Mouse (Mus musculus): ENCODE results near the gene Ficd.

The Ficd gene

DNA sequence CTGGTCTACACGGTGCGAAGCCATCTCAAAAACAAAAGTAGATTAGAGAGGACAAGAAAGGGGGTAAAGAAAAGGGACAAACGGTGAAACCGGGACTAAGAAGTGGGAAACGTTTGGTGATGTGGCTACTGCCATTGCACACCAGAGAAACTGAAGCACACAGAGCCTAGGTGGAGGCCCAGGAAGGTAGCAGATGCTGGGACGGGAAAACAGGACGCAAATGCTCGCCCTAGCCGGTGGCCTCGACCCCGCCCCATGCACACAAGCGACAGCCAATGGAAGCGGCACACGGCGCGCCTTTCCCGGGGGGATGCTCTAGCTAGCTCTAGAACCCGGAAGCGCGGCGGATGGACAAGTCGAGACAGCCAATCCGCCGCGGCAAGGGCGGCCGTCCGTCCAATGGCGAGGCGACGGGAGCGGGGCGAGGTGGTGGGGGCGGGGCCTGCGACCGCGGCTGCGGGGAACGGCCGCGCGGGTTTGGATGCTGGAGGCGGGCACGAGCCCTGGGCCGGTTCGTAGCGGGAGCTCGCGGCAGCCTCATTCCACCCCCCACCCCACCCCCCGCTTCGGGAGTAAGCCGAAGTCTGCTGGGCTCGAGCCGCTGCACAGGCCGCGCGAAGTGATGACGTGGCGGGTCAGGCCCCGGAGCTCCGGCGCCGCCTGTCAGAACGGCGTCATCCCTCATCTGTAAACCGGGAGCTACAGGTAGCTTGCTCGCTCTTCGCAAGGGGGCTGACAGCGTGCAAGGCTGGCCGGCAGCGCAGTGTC, at the start of gene Ficd:
Ficd (plus strand) TSS at position 459 of the 768 bp plus-strand sequence.
- peak; percentile 99 for DNase-seq (ENCODE audit: inconsistent ontology term)

DNA sequence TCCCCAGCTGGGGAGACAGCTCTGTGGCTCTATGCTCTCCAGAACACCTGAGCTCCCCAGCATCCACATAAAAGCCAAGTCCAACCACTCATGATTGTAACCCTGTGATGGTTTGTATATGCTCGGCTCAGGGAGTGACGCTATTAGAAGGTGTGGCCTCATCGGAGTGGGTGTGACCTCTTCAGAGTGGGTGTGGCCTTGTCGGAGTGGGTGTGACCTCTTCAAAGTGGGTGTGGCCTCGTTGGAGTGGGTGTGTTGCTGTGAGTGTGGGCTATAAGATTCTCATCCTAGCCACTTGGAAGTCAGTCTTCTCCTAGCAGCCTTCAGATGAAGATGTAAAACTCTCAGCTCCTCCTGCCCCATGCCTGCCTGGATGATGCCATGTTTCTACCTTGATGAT, 48.1 kb upstream of the Ficd start:
- DNase-seq (ENCODE audit: inconsistent ontology term), result no peak

DNA sequence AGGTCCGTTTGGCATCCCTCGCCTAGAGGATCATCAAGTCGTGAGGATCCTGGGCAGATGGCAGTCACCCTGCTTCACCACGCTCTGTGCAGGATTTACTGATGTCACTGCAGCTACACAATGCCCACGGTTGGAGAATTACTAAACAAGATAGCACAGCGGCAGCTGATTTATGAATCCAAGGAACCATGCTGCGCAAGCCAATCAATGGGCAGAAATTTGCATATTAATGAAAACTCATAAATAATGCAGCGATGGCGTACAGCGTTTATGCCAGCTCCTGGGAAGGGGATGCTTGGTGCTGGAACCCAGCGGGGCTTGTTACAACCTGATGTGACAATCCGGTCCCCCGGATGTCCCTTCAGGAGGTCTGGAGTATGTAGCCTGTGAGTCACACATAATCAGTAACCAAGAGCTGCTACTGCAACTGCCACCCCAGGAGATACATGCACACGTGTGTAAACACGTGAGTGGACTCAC, 45.5 kb upstream of the Ficd start:
- DNase-seq (ENCODE audit: inconsistent ontology term), result no peak

DNA sequence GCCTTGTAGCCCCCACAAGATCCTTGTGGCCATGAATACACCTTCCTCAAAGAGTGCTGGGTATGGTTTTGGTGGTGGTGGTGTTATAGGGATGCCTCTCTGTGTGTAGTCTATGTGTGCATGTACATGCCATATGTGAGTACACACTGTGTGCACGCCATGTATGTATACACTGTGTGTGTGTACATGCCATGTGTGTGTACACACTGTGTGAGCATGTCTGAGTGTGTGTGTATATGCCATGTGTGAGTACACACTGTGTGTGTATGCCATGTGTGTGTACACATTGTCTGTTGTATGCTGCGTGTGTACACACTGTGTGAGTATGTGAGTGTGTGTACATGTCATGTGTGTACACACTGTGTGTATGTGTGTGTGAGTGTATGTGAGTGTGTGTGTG, 44.7 kb upstream of the Ficd start:
- DNase-seq (ENCODE audit: inconsistent ontology term), result no peak

DNA sequence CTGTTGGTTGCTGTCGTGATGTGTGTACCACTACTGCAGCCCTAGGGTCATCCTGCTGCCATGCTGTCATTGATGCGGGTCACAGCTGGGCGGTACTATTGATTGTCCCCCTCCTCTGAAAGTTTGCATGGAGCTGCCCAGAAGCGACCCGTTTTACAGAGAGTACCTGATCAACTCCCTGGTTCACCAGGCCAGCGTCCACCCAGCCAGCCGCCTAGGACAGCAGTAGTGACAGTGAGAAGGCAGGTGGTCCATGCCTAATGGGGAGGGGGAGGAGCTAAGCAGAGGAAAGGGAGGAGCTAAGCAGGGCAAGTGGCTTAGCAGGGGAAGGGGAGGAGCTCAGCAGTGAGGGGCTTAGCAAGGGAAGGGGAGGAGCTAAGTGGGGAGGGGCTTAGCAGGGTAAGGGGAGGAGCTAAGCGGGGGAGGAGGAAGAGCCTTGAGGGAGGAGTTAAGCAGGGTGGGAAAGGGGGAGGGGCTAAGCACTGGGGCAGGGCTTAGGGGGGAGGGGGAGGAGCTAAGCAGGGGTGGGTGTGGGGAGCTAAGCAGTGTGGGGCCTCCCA, 42.3 kb upstream of the Ficd start:
- no peak for DNase-seq (ENCODE audit: inconsistent ontology term)

DNA sequence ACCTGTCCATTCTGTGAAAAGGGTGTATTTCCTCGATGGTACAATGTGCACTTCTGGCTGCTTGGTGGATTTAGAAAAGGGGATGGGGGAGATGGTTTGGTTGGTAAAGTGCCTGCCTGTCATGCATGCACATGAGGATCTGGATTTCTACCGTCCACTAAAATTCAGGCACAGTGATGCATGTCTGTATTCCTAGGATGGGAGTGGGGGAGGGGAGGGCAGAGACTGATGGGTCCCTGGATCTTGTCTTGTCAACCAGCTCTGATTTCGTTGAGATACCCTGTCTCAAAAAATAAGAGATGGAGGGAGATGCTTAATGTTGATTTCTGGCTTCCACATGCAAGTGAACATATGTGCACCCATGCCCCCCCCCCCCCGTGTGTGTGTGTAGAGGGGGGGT, 41.6 kb upstream of the Ficd start:
- no peak for DNase-seq (ENCODE audit: inconsistent ontology term)

DNA sequence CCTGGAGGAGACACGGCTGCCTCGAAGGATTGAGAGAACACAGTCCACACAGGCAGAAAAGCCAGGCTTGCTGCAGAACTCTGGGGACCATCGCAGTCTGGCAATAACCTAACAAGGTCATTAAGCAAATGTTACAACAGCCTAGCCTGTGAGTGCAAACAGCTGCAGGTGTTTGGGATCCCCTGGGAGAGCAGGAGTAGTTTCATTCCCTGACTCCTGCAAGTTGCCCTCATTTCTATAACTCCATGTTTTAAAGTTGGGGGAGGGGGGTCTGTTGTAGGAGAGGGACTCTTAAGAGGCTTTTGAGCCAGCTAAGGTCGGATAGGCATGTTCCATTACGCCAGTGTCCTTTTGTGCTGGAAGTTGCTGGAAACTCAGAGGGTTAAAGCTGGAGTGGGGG, 41.2 kb upstream of the Ficd start:
- no peak for DNase-seq (ENCODE audit: inconsistent ontology term)

DNA sequence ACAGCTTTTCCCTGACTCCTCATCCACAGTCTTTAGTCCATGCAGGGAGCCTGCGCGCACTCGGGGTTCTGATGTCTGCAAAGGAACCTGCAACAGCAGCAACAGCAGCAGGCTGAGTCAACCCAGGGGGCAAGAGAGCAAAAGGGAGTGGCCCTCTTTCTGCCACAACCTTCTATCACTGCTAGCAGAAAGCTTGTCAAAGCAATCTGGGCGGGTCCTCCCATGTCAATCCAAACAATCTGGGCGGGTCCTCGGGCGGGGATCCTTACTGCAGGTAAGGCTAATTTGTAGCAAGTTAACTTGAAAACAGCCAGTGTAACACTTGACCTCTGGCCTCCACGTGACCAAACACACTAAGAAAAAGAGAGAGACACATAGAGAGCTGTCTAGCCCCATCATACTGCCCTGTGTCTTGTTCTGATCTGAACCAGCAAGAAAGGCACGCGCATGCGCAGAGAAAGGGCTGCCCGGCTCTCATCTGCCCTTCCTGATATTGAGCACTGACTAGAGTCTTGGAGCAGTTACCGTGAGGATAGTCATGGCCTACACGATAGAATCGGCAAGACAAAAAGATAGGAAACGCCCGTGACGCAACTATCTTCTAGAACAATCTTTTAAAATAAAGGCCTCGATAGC, 35.1 kb upstream of the Ficd start:
- DNase-seq (ENCODE audit: inconsistent ontology term), result no peak

DNA sequence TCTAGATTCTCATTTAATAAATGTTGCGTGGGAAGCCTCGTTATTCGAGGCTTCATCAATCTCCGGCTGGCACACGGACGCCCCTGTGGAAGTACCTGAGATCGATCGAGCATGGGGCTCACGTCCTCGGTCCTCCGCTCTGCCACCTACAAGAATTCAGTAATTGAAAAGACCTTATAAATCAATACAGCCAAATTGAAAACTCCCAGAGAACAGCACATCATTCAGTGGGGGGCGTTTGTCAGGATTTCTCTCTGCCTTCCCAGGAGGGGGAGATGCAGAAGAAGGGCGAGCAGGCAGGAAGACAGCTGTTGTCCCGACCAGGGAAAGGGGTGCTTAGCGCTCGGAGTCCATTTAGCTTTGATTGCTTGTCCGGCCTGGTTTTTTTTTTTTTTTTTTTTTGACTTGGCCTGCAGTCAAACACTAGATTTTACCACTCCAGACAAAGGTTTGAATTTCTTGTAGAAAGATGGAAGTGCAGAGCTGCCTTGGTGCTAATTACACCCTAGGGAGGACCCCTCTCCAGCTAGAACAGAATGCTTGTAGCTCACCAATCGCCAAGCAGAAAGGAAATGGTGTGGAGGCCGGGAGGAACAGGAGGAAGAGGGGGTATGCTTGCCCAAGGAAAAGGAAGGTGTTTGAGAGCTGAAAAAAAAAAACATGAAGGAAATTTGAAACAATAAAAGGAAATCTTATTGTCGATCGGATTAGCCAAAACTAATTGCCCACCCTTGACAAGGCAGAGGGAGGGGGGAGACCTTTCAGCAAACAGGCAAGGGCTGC, 31.6 kb upstream of the Ficd start:
- no peak for DNase-seq (ENCODE audit: inconsistent ontology term)

DNA sequence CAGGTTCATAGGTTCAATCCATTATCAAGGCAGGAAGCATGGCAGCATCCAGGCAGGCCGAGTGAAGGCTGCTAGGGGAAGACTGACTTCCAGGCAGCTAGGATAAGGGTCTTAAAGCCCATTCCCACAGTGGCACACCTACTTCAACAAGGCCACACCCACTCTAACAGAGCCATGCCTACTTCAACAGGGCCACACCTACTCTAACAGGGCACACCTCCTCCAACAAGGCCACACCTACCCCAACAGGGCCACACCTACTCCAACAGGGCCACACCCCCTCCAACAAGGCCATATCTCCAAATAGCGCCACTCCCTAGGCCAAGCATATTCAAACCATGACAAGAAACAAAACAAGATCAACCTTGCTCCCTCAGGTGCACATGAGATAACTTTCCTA, 22.7 kb upstream of the Ficd start:
- DNase-seq (ENCODE audit: inconsistent ontology term), result no peak

DNA sequence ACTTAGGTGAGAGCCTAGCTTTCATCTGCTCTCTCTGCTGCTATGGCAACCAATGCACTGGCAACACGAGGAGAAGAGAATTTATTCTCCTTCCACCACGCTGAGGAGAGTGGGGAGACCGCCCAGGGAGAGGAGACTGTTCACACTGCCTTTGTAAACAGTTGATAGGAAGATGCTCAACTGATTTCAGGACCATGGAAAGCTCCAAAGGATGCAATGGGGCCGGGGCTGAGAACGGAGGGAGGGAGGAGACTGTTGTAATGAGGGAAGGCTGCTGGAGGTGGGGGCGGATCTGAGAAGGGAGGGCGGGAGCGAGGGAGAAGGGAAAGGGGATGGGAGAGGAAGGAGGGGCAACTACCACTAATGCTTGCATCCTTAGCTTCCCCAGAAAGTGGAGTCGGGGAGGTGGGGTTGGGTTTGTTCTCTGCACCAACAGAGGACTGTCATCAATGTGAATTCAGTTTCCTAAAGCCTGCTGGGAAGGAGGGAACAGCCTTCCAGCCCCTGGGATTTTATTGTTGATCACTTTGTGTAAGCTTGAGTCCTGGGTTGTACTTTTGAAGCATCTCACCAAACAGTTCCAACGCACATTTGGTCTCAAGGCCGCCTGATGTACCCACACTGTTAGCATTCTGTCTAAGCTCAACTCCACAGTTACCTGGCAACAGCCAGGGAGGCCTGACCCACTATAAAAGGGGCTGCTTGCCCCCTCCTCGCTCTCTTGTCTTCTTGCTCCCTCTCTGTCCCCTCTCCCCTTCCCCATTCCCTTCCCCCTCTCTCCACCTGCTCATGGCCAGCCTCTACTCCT, 18.8 kb upstream of the Ficd start:
- DNase-seq (ENCODE audit: inconsistent ontology term), result peak; percentile 63

DNA sequence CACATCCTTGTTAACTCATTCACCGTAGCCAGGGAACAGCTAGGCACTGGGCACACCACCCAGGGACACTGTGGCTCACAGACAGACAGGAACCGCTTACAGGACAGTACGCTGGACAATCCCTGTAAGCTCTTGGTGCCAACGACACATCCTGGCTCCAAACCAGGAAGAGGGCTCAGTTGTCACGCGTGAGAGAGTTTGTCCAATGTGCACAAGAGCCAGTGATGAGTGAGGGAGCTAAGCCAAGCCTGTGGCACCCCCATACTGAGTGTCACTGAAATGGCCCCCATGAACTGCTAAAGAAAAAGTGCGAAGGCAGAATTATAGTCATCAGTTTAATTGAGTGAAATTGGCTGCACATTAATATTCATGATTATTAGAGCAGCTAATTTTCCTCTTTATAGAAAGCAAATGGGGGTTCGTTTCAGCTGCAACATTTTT, 16.4 kb upstream of the Ficd start:
- peak; percentile 41 for DNase-seq (ENCODE audit: inconsistent ontology term)

DNA sequence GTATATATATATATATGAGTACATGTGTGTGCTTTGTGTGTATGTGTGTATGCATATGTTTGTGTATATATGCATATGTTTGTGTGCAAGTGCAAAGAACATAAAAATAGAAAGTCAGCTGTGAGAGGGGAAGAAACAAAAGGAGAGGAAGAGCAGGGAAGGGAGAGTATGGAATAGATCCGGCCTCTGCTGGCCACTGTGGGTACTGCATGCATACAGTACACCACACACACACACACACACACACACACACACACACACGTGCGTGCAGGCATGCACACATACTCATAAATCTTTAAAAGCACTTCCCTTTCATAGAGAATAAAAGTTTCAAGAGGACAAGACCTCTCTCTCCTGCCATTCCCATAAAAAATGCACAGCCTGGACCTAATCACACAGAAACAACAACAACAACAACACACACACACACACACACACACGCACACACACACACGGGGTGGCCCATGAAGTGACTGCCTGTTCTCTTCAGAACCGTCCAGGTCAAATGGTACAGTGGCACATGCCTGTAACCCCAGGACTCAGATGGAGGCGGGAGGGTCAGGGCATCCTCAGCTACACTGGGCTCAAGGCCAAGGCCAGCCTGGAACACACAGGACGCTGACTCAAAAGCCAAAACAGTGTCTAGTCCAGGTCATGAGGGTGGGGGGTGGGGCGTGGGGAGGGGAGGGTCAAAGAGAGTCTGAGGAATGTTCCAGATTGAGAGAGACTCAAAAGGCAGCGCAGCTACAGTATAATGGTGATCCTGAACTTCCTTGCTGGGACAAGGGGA, 13.2 kb upstream of the Ficd start:
- DNase-seq (ENCODE audit: inconsistent ontology term), result no peak

DNA sequence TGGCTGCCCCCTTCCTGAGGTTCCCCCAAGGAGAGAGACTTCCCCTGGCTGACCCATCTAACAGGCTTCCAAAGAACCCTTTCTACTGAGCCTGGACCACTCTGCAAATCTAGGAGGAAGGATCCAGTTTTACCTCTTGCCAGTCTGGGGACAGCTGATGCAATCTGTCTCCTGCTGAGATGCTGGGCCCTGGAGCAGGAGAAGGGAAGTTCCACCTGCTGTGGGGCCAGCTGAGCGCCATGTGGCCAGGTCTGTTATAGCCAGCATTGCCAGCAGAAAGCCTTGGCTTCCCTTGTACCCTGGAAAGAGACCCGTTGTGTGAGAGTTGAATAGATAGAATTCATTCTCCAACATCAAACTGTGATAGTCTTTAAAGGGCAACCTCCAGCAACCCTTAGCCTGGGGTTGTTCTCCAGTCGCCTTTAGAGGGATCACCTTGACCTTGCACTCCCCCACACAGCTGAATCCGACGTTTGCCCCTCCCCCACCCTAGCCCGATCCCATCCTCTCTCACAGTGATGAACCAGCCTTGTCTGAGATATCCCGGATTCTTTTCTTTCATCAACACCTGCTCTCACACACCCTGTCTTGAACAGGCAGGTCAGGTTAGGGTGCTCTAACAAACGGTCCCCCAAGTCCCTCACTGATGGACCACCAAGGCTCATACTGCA, 11.9 kb upstream of the Ficd start:
- no peak for DNase-seq (ENCODE audit: inconsistent ontology term)

DNA sequence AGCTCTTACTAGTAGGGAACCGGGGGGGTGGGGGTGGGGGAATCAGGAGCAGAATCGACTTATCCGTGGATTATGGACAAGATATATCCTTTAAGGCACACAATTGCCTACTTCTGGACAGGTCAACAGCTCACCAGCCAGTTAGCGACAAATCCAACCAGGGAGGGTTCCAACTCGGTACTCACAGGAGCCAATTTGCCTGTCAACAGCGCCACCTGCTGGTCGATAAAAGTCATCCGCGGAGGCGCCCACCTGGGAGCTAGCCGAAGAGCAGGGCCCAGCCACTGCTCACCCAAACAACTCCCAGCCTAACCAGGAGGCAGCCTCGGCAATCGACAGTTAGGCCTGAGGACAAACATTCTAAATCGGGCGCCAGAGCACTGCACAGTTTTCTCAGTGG, 11.2 kb upstream of the Ficd start, which contains the start of gene 1700069L16Rik:
1700069L16Rik (minus strand) TSS at position 327 of the 400 bp plus-strand sequence.
- peak; percentile 55 for DNase-seq (ENCODE audit: inconsistent ontology term)

DNA sequence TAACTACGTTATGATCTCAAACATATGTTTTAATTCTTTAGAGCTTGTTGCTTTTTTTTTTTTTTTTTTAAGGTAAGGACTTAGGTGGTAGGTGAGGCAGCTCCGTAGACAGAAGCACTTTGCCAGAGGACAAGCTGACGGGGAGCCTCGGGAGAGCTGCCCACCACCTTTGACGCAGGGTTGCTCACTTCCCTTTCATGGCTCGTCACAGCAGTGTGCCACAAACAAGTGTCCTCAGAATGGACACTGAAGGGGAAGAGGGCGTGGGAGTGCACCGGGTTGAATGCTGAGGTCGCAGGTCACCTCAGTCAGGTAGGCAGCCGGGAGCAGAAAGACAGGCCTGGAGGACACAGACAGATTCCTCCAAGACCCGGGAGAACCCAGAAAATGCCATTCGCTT, 10.2 kb upstream of the Ficd start:
- DNase-seq (ENCODE audit: inconsistent ontology term), result no peak

DNA sequence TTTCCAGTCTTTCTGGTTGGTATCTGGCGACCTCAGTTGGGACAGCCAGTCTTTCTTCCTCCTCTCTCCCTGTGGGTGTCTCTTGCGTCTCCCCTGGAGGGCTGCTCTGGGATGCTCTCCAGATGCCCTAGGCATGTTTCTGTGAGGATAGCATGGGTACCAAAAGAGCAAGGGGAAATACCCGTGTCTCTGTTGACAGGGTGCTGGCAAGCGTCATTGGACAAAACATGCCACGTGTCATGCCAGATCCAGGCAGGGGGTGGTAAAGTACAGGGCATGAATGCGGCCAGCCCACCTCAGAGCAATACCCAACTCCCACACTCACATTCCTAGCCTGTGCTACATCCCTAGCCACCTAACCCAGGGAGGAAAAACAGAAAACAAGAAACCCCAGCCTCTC, 9.0 kb upstream of the Ficd start:
- no peak for DNase-seq (ENCODE audit: inconsistent ontology term)

DNA sequence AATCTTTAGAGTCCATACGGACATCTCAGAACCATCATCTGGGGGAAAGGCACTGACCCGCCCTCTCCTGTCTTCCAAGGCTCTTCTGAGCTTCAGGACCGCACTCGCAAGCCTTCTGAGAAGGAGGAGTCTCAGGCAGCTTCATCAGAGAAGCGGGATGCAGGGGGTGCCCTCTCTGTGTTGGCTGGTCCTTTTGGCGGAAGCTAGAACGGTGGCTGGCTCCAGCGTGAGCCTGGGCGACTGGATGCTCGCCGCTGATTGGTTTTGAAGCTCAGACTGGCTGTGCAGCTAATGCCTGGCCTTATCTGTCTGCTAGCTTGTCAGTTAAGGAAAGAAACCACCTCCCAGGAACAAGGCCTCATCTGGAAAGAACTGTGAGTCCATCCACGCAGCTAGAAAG, 8.4 kb upstream of the Ficd start:
- no peak for DNase-seq (ENCODE audit: inconsistent ontology term)

DNA sequence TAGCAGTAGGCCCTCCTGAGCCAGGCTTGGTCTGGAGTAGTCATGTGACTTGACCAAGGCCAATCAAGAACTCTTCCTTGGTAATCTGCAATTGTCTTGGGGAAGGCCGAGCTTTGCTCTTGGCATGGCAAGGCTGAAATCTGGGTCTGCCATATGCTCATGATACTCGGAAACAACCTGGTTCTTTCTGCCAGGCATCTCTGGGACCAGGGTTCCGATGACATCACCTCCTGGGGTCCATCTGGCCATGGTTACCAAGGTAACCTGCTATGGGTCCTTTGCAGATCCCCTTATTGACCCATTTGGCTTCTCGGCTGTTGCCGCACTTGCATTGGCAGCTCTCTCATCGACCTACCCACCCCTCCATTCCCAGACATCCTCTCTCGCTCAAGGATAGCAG, 7.6 kb upstream of the Ficd start:
- DNase-seq (ENCODE audit: inconsistent ontology term), result no peak

DNA sequence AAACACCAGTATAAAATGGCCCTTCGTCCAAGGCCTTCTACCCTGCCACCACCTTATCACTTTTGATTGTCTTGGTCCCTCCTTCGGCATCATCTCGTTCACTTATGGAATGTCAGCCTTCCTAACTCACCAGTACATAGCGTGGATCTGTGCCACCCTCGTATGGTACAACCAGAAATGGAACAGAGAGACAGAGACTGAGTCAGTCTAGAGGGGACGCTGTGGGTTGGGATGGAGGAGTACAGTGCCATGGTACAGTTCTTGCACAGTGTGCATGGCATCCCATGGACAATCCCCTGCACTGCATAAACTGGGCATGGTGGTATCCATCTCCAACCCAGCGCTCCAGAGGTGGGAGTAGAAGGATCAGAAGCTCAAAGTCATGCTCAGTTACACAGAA, 6.9 kb upstream of the Ficd start:
- DNase-seq (ENCODE audit: inconsistent ontology term), result no peak
